Mouse (Mus musculus) B cell, adult 62 days (primary cell): ENCODE measurements around the gene Ctu2. TPM values are rescaled to one million over a fixed set of nuclear protein-coding genes. Genes with fewer than 3 reads are reported as not detected.

Experiments used
- total RNA-seq: library from RNA; stranded (reverse); gene quantifications from 4 replicates; pipeline ENCODE4 v1.2.4, GENCODE M21; 2023

Ctu2 gene
- total RNA-seq: 60.9 to 70.8 TPM (median 67.0 TPM) in 4 replicates

DNA sequence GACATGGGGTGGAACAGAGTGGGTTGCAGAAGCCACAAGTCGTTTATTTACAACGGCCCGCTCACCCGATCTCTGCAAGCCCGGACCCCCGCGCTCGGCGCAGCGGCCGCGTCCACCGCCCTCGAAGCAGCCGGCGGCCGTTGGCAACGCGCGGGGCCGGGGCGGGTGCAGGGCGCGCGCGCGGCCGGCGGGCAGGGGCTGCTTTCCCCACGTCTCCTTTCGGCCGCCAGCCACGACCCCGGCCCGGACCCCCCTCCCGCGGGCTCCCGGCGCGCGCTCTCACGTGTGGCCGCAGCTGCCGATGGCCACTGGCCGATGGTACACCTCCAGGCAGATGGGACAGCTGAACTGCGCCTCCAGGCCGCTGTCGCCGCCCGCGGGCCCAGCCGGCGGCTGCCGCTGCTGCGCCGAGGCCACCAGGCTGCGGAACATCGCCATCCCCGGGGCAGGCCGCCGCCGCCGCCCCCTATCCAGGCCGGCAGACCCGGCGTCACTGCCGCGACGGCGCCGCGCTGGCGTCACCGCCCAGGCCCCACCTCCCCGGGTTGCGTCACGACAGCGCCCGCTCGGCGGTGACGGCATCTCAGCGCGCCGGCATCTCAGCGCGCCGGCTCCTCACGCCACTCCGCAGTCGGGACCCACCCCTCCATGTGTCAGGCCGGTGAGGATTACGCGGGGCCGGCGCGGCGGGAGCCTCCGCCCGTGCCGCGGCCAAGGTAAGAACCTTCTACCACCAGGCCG, at the start of gene Ctu2, which contains the start of gene Rnf166:
TSS of gene Ctu2 (plus strand) at position 564 of the 741 bp plus-strand sequence.
TSS of gene Rnf166 (minus strand) at position 485 of the 741 bp plus-strand sequence.

DNA sequence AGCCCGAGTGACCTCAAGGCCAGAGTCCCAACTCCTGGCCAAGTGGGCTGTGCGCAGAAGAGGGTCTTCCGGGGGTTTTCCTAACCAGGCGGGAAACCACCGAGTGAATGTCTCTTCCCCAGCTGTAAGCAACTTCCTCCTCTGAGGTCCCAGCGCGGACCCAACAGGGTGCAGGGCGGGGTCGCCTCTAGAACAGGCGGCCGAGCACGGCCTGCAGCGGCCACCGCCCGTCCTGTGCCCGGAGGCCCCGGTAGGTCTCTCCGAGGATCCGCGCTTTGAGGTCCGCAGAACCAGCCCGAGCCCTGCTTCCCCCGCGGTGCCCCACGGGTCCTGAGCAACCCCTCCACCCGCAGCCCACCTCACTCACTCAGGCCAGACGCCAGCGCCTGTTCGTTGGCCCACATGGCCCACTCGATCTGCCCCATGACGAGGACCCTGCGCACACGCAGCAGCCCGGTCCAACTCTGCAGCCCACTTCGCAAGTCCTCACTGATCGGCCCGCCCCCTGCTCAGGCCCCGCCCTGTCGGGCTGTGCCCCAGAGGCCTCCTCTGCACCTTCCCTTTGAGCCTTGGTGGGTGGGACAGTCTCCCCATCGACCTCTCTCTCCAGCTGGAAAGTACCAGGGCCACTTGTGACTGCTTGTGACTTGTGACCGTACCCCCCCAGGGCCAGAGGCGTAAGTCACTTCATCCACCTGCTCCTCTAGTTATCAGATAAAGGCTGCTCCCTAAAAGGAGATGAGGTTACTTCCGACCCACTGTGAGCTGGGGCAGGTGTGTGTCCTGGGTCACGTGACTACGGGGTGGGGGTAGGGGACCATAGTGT, 43.3 kb upstream of the Ctu2 start, which contains the start of gene Cyba:
TSS of gene Cyba (minus strand) at position 488 of the 826 bp plus-strand sequence.

DNA sequence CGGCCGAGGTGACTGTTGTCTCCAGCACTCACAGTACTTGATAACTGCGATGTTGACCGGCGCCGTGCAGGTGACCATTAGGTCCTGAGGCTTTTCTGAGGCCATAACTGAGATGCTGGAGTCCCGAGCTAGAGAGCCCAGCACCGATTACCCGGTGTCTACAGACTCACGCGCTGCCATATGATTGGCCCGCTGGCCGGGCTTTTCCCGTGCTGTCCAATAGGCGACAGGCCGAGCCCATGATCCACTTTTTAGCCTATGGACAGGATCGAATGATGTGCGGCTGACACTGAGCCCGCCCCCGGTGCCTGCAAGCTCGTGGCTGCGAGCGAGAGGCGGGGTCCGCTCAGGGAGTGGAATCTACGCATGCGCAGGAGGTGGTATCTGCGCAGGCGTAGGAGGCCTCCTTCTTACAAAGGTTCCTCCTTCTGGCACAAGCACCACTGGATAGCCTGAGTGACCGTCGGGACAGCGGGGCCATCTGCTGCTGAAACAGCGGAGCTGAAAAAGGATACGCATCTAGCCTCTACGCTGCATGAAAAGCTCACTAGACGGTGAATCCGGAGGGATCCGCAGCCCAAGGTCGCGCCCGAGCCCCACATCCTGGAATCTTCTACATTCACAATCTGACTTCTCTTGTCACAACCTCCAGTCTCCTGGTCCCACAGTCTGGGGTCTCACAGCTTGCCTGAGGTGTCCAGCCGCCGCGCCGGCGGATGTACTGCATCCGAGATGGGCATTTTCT, 32.5 kb upstream of the Ctu2 start, which contains the start of gene Mvd:
TSS of gene Mvd (minus strand) at position 161 of the 745 bp plus-strand sequence.

DNA sequence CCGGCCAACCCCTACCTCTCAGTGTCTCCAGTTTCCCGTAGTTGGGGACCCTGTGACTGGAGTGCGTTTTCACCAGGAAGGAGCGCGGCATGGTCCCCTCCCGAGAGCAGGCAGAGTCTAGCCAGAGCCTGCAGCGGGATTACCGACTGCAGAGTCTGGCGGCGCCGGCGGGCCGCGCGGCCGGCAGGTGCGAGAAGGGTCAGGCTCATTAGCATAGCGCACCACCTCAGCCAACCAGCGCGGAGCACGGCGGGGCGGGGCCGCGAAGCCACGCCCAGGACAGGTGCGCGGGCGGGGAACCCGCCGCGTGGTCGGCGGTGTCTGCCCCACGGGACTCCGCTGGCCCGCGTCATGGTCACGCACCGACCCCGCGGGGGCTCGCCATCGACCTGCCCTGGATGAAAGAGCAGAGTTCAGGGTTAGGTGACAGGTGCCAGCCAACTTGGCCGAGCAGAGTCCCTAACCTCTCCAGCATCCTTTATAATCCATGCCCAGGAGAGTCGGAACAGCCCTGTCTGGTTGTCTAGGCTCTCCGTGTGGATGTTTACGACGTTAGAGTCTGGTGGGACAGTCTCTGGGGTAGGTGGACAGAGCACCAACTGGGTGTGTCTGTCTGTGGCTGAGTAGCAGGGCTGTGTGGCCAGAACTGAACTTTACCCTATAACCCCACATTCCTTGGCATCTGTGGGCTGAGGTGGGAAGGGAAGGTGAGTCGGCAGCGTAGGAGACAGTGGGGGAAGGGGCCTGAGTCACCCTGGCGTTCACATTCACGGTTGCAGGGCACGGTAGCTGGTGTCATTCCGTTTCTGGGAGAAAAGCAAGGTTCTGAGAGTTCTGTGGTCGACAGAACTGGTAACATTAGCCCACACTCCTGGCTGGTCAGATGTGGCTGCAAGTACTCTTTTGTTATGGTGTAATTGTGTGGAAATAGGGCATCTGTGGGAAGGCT, 15.1 kb upstream of the Ctu2 start, which contains the start of gene Snai3:
TSS of gene Snai3 (minus strand) at position 210 of the 949 bp plus-strand sequence.

Other genes with a start within 250 kb of the Ctu2 start
- 15.6 to 24.2 TPM (median 19.0 TPM) in 4 replicates for gene Zfpm1, start 194.0 kb upstream of the Ctu2 start, total RNA-seq
- gene Trhr2, start 115.4 kb upstream of the Ctu2 start, total RNA-seq: not detected in 4 replicates
- 104 to 112 TPM (median 110 TPM) in 4 replicates for gene Zc3h18, start 99.5 kb upstream of the Ctu2 start, total RNA-seq
- 1.2 to 2.1 TPM (median 1.9 TPM) in 3 of 4 replicates, not detected in the other for gene Il17c, start 54.1 kb upstream of the Ctu2 start, total RNA-seq
- gene Cyba, start 43.2 kb upstream of the Ctu2 start, total RNA-seq: 304 to 323 TPM (median 311 TPM) in 4 replicates
- 5.4 to 7.5 TPM (median 6.5 TPM) in 4 replicates for gene Mvd, start 32.7 kb upstream of the Ctu2 start, total RNA-seq
- 3.0 to 5.5 TPM (median 3.5 TPM) in 4 replicates for gene Snai3, start 15.4 kb upstream of the Ctu2 start, total RNA-seq
- gene Rnf166, start 79 bp upstream of the Ctu2 start, total RNA-seq: 34.1 to 39.4 TPM (median 36.4 TPM) in 4 replicates
- 50.5 to 59.6 TPM (median 55.8 TPM) in 4 replicates for gene Piezo1, start 75.2 kb downstream of the Ctu2 start, total RNA-seq
- gene Cdt1, start 91.9 kb downstream of the Ctu2 start, total RNA-seq: 161 to 179 TPM (median 171 TPM) in 4 replicates
- 69.4 to 88.1 TPM (median 84.2 TPM) in 4 replicates for gene Aprt, start 100.8 kb downstream of the Ctu2 start, total RNA-seq
- gene Galns, start 135.3 kb downstream of the Ctu2 start, total RNA-seq: 25.2 to 31.3 TPM (median 29.0 TPM) in 4 replicates
- 48.6 to 53.8 TPM (median 53.0 TPM) in 4 replicates for gene Trappc2l, start 135.5 kb downstream of the Ctu2 start, total RNA-seq
- gene Pabpn1l, start 146.6 kb downstream of the Ctu2 start, total RNA-seq: 0.51 to 0.89 TPM in 2 of 4 replicates, not detected in the others
- gene Cbfa2t3, start 223.0 kb downstream of the Ctu2 start, total RNA-seq: 56.0 to 76.0 TPM (median 63.1 TPM) in 4 replicates